Mouse (Mus musculus): ENCODE data around the gene Hnrnph2.

Gene Hnrnph2

DNA sequence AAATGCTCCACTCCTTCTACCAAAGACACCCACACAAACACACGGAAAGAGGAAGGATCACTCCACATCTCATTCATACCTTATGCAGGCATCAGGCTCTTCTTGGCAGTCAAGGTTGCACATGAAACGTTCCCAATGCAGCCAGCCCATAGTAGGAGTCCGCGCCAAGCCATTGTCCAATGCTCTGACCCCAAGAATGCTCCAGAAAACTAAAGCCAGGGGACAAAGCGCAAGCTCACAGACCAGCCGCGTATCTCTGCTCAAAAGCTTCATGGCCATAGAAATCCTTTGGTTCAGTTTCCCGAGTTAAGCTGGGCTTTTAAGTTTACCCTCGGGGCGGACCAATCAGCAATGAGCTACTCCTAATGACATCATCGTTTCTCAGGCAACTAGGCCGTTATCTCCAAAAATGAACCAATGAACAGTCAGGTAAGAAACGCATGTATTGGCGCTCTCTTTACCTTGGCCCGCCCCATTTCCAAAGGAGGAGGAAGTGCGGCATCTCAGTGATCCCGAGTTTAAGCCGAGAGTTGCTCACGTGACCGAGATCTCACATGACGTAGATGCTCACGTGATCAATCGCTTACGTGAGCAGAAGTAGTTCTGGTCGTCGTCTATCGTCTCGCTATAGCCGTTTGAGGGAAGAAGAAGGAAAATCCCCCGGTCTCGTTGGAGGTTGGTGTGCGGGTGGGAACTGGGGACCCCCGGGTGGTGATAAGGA, at the start of gene Hnrnph2, which contains the start of gene Gla:
Hnrnph2 (plus strand) TSS at position 521 of the 721 bp plus-strand sequence.
Gla (minus strand) TSS at position 467 of the 721 bp plus-strand sequence.
- DNase-seq, result peak; percentile 100

DNA sequence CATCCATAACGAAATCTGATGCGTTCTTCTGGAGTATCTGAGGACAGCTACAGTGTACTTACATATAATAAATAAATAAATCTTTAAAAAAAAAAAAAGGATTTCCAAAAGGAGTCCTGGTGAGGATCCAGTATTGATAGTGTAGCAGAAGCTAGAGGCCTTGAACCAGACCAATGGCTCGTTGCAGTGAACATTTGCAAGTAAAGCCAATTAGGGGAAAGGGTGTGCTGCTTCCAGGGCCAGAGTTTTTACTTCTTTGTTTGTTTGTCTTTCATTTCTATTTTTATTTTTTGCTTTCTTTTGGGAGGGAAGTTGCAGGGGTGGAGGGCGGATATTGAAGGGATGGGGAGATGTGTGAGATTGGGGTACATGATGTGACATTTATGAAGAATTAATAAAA, 47.7 kb upstream of the Hnrnph2 start:
- DNase-seq, result no peak

DNA sequence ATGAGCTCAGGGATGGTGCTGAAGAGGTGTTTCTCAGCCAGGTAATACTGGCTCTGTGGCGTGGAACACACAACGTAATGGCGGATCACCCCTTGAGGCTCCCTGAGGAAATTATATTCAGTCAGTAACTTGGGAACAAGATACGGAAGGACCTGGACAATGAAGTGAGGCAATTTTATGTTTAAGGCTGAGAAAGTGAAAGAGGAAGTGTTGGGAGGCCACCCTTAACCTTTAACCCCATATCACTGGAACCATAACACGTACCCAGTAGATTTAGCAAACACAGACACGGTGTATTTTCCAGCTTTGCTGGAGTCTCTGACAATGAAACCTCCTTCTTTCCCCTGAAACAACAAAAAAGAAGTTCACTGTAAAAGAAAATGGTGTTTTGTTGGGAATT, 46.6 kb upstream of the Hnrnph2 start:
- DNase-seq, result no peak

DNA sequence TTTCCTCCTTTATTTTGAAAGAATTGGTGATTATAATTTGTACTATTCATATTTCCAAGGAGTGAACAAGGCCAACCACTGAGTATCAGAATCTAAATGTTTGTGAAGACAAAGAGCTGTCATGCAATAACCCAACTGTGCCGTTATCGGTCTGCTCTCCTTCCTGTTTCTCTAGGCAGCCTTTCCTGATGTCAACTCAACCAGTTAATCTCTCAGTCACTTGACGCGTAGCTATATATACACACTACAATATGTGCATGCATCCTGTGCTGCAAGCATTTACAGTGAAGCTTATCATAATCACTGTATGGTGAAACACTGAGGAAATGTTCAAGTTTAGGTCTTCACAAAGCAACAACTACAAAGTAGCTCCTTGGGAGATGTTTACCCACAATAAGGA, 36.7 kb upstream of the Hnrnph2 start:
- no peak for DNase-seq

DNA sequence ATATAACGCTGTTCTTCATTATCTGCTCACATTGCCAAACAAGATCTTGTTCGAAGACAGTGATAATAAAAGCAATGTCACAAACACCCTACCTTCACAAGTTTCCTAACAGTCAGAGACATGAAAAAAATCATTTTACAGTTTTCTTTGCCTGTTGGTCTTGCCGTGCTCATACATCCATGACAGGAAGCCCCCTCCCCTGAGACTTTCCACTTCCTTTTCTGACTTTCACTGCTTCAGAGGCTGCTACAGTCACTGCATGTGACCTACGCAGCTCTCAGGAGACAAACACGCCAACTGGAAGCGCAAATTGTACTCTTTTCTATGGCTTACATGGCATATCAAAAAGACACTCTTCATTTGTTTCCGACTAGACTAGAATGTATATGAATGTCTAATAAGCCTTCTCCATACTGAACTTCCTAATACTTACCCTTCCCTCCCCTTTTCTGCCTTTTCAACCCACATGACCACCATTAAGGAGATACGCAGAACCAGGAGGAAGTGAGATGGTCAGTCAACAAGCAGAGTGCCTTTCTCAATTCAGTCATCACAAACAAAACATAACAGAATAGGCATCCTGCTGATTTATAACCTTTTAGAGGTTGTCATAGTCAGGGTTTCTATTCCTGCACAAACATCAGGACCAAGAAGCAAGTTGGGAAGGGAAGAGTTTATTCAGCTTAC, 34.3 kb upstream of the Hnrnph2 start:
- DNase-seq, result no peak

DNA sequence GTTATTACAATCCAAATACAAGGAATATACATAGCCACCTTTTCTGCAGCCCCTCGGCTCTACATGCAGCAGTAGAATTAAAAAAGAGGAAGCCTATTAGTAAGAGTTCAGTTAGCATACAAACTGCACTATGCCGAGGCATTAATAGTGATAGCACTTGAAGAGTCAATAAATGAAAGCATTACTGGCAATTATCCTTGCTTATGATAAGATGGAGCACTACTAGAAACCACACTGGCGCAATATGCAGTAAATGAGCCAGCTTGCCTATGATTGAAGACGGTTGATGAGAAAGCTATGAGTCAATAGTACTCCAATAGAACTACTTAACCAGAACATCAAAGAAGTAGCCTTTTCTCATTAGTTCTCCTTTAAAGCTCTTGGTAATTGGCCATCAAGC, 23.1 kb upstream of the Hnrnph2 start:
- no peak for DNase-seq

DNA sequence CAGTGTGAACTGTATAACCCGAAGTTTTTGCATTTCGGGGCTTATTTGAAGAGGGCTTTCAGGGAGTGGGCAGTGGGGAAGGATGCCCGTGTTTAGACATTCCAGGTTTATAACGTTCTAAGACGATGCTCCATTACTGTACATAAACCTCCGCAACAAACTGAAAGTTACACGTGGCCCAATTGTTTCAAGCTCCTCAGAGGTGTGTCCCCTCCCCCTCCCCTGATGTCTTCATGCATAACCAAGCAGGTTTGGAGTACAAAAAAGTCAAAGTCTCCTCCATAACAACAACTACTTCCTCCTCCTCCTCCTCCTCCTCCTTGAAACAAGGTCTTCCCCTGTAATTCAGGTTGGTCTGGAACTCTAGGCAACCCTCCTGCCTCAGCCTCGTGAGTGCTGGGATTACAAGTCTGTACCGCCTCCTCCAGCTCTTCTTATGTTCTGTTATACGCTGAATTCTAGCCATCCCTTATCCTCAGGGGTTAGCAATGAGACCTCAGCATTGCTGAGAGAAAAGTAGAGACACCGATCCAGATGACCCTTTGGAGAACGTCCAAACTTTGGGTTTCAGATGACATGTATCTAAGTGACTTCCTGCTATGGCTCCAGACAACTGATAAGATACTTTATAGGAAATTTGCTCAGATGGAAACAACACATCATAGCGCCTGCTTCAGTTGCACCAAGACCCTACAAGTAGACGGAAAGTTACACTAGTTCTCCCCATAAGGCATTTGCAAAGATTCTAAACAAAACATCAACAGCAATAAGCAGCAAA, 20.3 kb upstream of the Hnrnph2 start:
- no peak for DNase-seq

DNA sequence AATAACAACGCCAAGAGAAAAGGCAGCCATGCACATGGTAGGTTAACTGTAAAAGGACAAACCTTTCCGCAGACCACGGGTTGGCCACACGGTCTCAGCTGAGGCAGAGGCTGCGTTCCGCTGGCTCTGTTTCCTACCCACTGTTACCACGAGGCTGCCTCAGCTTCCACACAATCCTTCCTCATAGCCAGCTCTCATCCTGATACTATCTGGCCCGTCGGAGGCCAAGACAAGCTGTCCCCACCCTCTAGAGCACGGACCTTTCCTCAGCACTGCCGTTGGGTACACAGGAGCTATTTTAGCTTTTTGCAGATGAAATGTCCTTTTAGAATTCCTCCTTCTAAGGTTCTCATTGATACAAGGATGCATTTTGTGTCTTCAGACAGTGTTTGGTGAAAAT, 18.7 kb upstream of the Hnrnph2 start:
- no peak for DNase-seq

DNA sequence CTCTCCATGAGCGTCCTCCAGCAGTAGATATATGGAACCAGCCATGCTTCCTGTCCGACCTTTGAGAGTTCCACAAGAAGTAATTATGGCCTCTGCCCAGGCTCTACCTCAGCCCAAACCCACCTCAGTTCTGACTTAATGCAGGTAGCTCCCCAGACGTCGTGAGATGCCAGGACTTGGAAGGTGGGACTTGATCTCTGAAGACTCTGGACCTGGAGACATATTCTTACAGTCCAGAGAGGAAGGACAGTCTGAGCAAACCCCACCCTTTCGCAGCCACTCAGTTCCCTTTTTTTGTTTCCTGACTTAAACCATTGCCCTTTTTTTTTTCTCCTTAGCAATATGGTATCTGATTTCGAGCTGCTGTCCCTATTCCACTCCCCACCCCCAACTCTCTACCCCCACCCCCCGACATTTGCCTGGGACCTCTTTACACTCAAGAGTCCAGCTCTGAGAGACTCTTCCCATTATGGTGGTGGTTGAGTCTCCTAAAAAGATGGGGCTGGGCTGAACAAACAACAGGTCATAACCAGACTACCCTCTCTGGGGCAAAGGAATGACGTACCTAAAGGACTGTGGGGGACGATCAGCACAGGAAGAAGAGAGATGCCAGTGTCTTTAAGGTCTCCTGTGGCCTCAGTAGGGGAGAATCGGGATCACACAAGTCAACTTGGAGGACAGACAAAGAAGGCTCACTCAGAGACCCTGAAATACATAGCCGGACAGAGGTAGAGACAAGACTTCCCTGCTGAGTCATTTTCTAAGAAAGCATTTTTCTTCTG, 17.9 kb upstream of the Hnrnph2 start, which contains the start of gene Btk:
Btk (minus strand) TSS at position 683 of the 782 bp plus-strand sequence.
- peak; percentile 90 for DNase-seq

DNA sequence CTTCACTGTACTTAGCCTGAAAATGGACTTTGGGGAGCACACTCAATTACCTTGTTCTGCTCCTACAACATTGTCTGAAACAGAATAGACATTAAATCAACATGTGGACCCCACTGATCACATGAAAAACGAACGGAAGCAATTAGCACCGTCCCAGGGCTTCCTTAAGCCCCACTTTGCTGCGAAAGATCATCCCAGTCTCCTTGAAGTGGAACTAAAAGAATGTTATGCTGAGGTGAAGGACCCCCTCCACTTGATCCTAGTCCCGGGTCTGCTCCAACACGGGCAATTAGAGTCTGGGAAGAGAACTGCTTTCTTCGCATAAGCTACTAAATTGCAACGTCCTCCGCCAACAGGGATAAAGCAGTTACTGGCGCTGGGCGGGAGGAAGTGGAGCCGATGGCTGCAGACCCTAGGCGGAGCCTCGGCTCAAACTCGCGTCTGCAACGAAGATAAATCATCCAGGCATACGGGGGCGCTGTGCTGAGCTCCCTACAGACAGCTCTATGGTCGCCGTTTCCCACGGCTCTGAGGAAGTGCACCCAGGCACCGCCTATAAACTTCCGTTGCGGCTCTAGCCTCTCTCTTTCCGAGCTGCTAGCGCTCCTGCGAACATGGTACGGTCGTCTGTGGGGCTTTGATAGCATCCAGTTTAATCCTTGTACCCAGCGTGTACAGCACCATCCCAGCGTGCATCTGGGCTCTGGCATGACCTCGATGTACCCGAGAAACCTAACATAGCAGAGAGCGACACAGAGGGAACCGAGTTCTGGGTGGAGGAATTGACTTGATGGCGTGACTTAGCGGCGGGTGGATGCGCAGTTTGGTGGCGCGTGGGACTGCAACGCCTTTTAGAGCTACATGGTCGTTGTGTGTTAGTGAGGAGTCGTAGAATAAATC, 15.6 kb upstream of the Hnrnph2 start, which contains the start of gene Rpl36a:
Rpl36a (plus strand) TSS at position 552 of the 900 bp plus-strand sequence.
- DNase-seq, result peak; percentile 99

DNA sequence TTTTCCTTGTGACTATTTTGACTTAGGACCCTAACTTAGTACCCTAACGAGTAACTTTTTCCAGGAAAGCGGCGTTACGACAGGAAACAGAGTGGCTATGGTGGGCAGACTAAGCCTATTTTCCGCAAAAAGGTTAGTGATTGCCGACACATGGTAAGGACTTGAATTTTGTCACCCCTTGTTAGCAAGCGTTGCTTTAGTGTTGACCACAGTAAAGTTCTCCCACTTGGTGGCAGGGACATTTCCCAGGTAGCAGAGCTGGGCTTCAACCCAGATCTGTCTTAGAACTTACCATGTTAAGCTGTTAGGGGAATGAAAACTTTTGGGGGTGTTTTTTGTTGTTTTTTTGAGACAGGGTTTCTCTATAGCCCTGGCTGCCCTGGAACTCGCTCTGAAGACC, 14.5 kb upstream of the Hnrnph2 start:
- no peak for DNase-seq

DNA sequence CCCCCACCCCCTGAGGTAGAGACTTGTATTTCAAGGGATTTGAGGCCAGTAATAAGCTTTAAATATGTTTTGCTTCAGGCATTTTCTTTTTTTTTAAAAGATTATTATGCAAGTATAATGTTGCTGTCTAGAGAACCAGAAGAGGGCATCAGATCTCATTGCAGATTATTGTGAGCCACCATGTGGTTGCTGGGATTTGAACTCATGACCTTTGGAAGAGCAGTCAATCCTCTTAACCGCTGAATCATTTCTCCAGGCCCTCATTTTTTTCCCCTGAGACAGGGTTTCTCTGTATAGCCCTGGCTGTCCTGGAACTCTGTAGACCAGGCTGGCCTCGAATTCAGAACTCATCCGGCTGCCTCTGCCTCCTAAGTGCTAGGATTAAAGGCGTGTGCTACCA, 12.7 kb upstream of the Hnrnph2 start:
- DNase-seq, result no peak

DNA sequence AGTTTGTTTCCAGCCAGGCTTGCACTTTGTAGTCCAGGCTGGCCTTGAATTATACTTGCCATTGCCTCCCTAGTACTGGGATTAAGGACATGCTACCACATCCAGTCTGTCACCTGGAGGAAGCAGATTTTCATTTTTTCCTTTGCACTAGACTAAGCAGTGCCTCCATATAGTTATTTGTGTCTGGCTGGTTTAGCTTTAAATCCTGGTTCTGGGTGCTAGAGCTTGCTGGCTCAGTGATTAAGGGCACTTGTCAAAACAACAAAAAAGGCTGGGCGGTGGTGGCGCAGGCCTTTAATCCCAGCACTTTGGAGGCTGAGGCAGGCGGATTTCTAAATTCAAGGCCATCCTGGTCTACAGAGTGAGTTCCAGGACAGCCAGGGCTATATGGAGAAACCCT, 12.0 kb upstream of the Hnrnph2 start:
- no peak for DNase-seq

DNA sequence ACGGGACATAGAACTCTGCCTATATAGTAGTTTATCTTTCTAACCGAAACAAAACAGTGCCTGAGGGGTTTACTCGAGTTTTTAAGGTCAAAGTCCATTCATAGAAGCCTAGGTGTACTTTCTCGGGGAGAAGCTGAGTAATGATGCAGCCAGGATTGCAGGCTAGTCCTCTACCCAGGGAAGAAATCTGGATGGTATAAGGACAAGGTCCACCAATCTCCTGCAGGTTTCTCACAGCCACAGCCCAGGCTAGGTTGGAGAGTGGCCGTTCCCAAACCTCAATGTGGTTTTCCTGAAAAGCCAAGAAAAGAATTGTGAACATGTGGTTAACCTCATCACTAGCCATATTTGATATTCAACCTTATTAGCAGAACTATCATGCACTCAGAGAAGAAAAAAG, 11.1 kb upstream of the Hnrnph2 start:
- no peak for DNase-seq

DNA sequence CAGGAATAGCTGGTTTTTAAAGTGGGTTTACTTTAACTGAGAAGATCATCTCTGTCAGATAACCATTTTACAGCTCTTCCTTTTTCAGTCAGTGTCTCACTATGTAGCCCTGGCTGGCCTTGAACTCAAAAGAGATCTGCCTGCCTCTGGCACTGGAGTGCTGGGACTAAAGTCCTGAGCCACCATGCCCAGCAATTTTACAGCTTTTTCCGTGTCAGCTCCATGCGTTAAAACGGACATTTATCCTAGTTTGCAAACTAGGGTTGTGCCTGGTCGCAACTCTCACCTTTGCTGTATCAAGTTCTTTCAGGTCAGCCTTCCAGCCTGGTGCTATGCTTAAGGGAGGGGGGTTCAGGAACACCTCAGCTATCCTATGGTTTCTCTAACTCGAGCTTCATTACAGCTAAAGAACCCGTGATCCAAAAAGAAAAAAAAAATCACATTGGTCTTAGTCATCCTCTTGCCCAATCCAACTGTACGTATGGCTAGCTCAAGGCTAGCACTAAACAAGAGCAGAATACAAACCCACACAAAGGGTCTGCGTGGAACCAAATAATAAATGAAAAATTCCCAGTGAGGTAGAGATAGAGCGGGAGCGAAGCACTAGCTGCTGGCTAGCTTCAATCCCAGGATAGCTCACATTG, 935 bp upstream of the Hnrnph2 start:
- no peak for DNase-seq

DNA sequence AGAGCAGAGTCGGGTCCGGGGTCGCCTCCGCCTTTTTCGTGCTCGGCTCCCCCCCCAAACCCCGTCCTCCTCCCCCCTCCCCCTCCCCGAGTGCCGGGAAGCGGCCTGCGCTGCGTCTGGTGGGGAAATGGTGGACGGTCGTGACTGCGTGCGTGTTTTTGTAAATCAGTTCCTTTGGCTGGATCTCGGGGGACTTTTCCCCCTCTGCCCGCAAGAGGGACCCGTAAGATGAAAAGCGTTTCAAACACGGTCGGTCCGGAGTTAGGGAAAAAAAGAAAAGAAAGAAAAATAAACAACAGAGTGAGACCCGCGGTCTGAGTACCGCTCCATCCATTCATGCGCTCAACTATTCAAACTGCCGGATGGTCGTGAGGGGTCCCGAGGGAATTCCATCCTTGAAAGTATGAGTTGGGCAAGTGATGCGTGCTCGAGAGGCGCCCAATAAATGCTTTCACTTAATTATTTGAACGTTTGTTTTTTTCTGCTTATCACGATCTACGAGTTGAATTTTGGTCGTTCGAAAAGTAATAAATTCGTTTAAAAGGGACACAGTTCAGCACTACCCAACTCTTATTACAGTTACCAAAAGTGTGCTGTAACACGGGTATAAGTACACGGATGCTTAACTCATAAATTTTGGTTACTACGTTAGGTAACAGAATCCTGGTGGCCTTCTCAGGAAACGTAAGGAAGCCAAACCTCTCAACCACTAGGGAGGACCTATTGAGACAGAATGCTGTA, 571 bp downstream of the Hnrnph2 start:
- DNase-seq, result no peak

DNA sequence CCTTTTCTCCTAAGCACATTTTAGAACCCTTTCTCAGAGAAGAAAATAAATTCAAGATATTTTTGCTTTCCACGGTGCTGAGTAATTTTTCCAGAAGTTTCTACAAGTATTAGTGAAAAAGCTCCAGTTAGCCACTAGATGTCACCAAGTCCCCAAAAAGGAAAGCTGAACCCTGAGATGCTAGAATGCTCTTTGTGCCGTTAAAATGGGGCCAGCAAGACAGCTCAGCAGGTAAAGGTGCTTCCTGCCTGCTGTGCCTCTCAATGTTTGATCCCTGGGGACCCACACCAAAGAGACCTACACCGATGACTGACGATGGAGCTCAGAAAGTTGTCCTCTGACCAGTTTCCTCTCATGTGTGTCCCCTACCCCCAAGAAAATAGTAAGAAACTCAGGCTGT, 8.5 kb downstream of the Hnrnph2 start:
- no peak for DNase-seq

DNA sequence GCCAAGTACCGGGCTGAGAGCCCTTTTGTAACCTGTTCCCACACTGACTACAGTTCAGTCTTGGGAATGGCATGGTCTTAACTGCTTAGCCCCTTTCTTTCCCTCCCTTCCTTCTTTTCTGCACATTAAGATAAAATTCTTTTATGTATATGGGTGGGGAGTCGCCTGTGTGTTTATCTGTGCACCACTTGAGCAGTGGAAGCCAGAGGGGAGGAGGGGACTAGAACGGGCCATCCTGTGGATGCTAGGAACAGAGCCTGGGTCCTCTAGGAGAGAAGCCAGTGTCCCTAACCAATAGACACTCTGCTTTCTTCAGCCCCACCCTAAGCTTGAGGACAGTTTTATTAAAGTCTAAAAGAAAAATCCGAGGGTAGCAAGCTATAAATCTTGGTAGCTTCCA, 10.0 kb downstream of the Hnrnph2 start:
- no peak for DNase-seq

DNA sequence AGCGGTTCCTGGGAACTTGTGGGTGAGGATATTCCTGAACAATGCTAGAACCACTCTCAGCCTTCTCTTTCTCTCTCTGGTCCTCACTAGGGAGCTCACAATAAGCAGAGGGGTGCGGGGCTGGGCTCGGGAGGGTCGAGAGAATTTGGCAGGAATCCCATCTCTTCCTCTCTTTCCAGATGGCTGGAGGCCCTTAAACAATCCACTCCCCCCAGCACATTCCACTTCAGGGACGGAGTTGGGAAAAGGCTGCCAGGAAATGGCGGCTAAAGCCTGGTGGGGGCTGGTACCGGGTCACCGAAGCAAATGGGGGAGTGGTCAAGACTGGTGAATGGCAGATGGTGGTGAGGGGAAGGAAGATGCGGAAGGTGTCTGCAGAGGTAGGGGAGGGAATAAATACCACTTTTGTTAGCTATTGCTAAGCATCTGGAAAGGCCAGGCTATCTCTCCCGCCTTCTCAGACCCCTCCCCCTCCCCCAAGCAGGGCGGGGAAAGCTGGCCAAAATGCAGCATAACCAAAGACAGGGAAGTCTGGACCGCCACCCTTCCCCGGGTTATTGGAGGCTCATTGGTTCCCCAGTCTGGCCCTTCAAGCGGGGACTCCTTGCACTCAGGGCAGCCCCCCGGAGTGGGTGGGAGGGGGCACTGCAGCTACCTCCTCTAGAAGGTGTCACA, 11.4 kb downstream of the Hnrnph2 start:
- DNase-seq, result peak; percentile 96

DNA sequence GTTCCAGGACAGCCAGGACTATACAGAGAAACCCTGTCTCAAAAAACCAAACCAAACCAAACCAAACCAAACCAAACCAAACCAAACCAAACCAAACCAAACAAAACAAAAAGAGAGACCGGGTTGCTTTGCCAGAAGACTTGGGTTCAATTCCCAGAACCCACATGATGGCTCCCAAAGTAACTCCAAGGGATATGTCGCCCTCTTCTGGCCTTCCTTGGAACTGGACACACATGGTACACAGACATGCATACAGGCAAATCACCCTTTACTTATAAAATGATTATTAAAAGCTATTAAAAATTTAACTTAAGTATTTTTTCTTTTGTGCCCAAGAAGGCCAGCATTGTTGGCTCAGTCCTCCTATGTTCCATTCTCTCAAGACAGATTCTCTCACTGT, 13.3 kb downstream of the Hnrnph2 start:
- DNase-seq, result no peak

Data from heart, adult 11 months (tissue).